8 mouse cellular contexts compared by ENCODE assay signal in the genomic region with DNA sequence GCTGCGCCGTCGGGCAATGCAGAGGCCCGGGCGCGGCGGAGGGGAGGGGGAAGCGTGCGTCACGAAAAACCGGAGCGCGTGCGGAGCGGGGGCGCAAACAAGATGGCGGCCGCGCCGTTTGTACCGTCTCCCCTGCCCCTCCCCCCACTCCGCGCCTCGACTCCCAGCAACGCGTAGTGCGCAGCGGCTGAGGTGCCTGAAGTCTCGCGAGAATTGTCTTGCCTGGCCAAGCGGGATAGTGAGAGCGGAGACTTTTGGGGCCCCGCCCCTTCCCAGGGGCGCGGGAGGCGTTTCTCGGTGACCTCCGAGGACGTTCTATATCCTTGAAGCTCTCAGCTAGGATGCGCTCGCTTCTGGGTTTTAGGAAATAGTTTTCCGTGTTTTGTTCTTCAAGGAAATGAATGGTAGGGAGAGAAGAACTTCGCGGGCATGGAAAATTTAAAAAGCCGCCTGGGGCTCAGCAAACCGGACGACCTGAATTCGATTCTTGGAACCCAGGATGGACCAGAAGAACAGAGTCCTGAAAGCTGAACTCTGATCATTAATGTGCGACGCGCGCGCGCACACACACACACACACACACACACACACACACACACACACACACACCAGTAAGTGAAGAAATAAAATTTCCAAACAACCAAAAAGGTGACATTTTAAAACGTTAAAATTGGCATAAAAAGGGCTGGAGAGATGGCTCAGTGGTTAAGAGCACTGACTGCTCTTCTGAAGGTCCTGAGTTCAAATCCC. TPM values are rescaled to one million over a fixed set of nuclear protein-coding genes. Genes with fewer than 3 reads are reported as not detected.
DNase-seq lines count a peak whose midpoint lies in the region; ATAC-seq and TF ChIP-seq lines count a peak whose summit lies in the region.

No protein-coding gene starts in this region.

- intact Hi-C loops in heart, adult 2 months (cut with DNase I) = no loop called here

- TF ChIP-seq EP300 in heart, adult 2 months (IDR thresholded peaks at IDR 0.05; ENCODE audit: insufficient read depth, low read depth, low read length) = no peak

- peak overlapping the region; percentile 82 for H3K4me3 ChIP-seq in embryonic facial prominence, embryonic 14.5 days (ENCODE audit: low read depth, low read length)
- H3K4me3 ChIP-seq in heart, adult 2 months = peak overlapping the region; percentile 89
- peak overlapping the region; percentile 72 for H3K4me3 ChIP-seq in limb, embryonic 13.5 days
- peak overlapping the region; percentile 64 for H3K4me3 ChIP-seq in midbrain, embryonic 16.5 days (ENCODE audit: low read depth, low read length)

- H3K9ac ChIP-seq in embryonic facial prominence, embryonic 14.5 days (ENCODE audit: low read depth, low read length) = peak overlapping the region; percentile 100
- H3K9ac ChIP-seq in heart, adult 2 months (ENCODE audit: low read depth, low read length) = peak overlapping the region; percentile 93
- H3K9ac ChIP-seq in limb, embryonic 13.5 days = peak overlapping the region; percentile 98
- H3K9ac ChIP-seq in midbrain, embryonic 16.5 days (ENCODE audit: low read depth, low read length) = peak overlapping the region; percentile 96

- peak overlapping the region; percentile 74 for H3K4me2 ChIP-seq in embryonic facial prominence, embryonic 14.5 days (ENCODE audit: low read depth, low read length)
- peak overlapping the region; percentile 81 for H3K4me2 ChIP-seq in limb, embryonic 13.5 days (replicated peaks)
- peak overlapping the region; percentile 89 for H3K4me2 ChIP-seq in midbrain, embryonic 16.5 days (ENCODE audit: low read length)

- peak; percentile 84 for TF ChIP-seq POLR2A in heart, adult 2 months (IDR thresholded peaks at IDR 0.05; ENCODE audit: insufficient read depth, low read depth, low read length)

- DNase-seq in 3T3-L1 (ENCODE audit: low read depth, low spot score) = peak; percentile 99
- DNase-seq in adrenal gland, postnatal 4 days (ENCODE audit: low spot score in 2 of 2) = peak; percentile 95 to 97
- DNase-seq in embryonic facial prominence, embryonic 14.5 days (ENCODE audit: low spot score) = peak; percentile 100
- DNase-seq in heart, adult 2 months = peak; percentile 95 to 98
- peak; percentile 97 for DNase-seq in kidney, adult 8-10 months
- DNase-seq in spleen, postnatal 14 days (ENCODE audit: low spot score in 2 of 2) = peak; percentile 96 to 97

- H3K36me3 ChIP-seq in embryonic facial prominence, embryonic 14.5 days (ENCODE audit: control insufficient read depth, insufficient read depth, low read length) = no peaks in the 10 kb centered on the region
- peaks cover 13% of the 10 kb centered on the region for H3K36me3 ChIP-seq in heart, adult 2 months (ENCODE audit: control insufficient read depth, insufficient read depth, low read length)
- no peaks in the 10 kb centered on the region for H3K36me3 ChIP-seq in limb, embryonic 13.5 days
- H3K36me3 ChIP-seq in midbrain, embryonic 16.5 days (ENCODE audit: control insufficient read depth, insufficient read depth, low read length) = no peaks in the 10 kb centered on the region

- 1% methylated on average over 28 of the region's 55 CpGs for WGBS in embryonic facial prominence, embryonic 14.5 days
- WGBS in heart, adult 2 months = under 1% methylated on average over 50 of the region's 55 CpGs
- under 1% methylated on average over 51 of the region's 55 CpGs for WGBS in limb, embryonic 13.5 days
- WGBS in midbrain, embryonic 16.5 days = under 1% methylated on average over 43 of the region's 55 CpGs

- H3K79me2 ChIP-seq in heart, adult 2 months (replicated peaks; ENCODE audit: control insufficient read depth, insufficient read depth, low read length) = peaks cover 7% of the 10 kb centered on the region

- H3K27me3 ChIP-seq in embryonic facial prominence, embryonic 14.5 days (replicated peaks; ENCODE audit: control insufficient read depth, insufficient read depth, low read length) = no peaks in the 10 kb centered on the region
- no peaks in the 10 kb centered on the region for H3K27me3 ChIP-seq in heart, adult 2 months (ENCODE audit: control insufficient read depth, insufficient read depth, low read length)
- H3K27me3 ChIP-seq in limb, embryonic 13.5 days = no peaks in the 10 kb centered on the region
- H3K27me3 ChIP-seq in midbrain, embryonic 16.5 days (ENCODE audit: control insufficient read depth, insufficient read depth, low read depth, low read length) = no peaks in the 10 kb centered on the region

- TF ChIP-seq CTCF in heart, adult 2 months (IDR thresholded peaks at IDR 0.05) = no peak

- H3K27ac ChIP-seq in embryonic facial prominence, embryonic 14.5 days (replicated peaks; ENCODE audit: low read depth, low read length) = peak overlapping the region; percentile 100
- H3K27ac ChIP-seq in heart, adult 2 months = peak overlapping the region; percentile 95
- H3K27ac ChIP-seq in limb, embryonic 13.5 days = peak overlapping the region; percentile 99
- peak overlapping the region; percentile 99 for H3K27ac ChIP-seq in midbrain, embryonic 16.5 days (ENCODE audit: low read length)

- H3K4me1 ChIP-seq in embryonic facial prominence, embryonic 14.5 days (ENCODE audit: control insufficient read depth, insufficient read depth, low read length) = peaks cover 11% of the 10 kb centered on the region
- H3K4me1 ChIP-seq in heart, adult 2 months (ENCODE audit: control insufficient read depth, insufficient read depth, low read length) = peaks cover 5% of the 10 kb centered on the region
- H3K4me1 ChIP-seq in limb, embryonic 13.5 days = peaks cover 22% of the 10 kb centered on the region
- H3K4me1 ChIP-seq in midbrain, embryonic 16.5 days (ENCODE audit: control insufficient read depth, insufficient read depth, low read length) = peaks cover 15% of the 10 kb centered on the region

- ATAC-seq in embryonic facial prominence, embryonic 14.5 days (ENCODE audit: low read depth) = peak; percentile 97
- peak; percentile 96 for ATAC-seq in limb, embryonic 13.5 days (ENCODE audit: low FRiP score, low read depth)
- peak; percentile 97 for ATAC-seq in midbrain, embryonic 16.5 days

- no peaks in the 10 kb centered on the region for H3K9me3 ChIP-seq in embryonic facial prominence, embryonic 14.5 days (ENCODE audit: control insufficient read depth, low read length)
- no peaks in the 10 kb centered on the region for H3K9me3 ChIP-seq in limb, embryonic 13.5 days
- H3K9me3 ChIP-seq in midbrain, embryonic 16.5 days (replicated peaks; ENCODE audit: control insufficient read depth, low read length, poor library complexity, severe bottlenecking) = no peaks in the 10 kb centered on the region

RNA-seq across cellular contexts. Expression of a gene that starts 5.6 kb away (rescaled TPM):
- 10 to 100 TPM; 68.2 to 73.5 TPM for total RNA-seq in adrenal gland, postnatal 4 days (2021)
- polyA plus RNA-seq in embryonic facial prominence, embryonic 14.5 days (2014; fragmentation: Nextera tagmentation; extraction: Ambion mirVana) = 90.5 and 101 TPM in 2 replicates
- 10 to 100 TPM; 46.0 to 50.6 TPM for total RNA-seq in heart, adult 2 months (2021)
- polyA plus RNA-seq in heart, adult 2 months (2012; rRNA removed) = 179 and 212 TPM in 2 replicates
- 105 and 109 TPM in 2 replicates for polyA plus RNA-seq in limb, embryonic 13.5 days (2015; fragmentation: Nextera tagmentation; extraction: Ambion mirVana)
- polyA plus RNA-seq in midbrain, embryonic 16.5 days (2015; fragmentation: Nextera tagmentation; extraction: Ambion mirVana) = 74.4 and 75.3 TPM in 2 replicates

RNA-seq across cellular contexts. Expression of a gene that starts 28.9 kb away (rescaled TPM):
- total RNA-seq in adrenal gland, postnatal 4 days (2021) = 10 to 100 TPM; 11.8 to 13.9 TPM
- 3.4 and 3.9 TPM in 2 replicates for polyA plus RNA-seq in embryonic facial prominence, embryonic 14.5 days (2014; fragmentation: Nextera tagmentation; extraction: Ambion mirVana)
- under 1 TPM; 0.05 TPM for total RNA-seq in heart, adult 2 months (2021)
- polyA plus RNA-seq in heart, adult 2 months (2012; rRNA removed) = 0.09 and 0.12 TPM in 2 replicates
- 0.41 and 0.66 TPM in 2 replicates for polyA plus RNA-seq in limb, embryonic 13.5 days (2015; fragmentation: Nextera tagmentation; extraction: Ambion mirVana)
- 30.6 and 35.4 TPM in 2 replicates for polyA plus RNA-seq in midbrain, embryonic 16.5 days (2015; fragmentation: Nextera tagmentation; extraction: Ambion mirVana)

Comparison
In these comparisons a context has a peak if more than half of its experiments do, and no peak if none do; other contexts are left out.
1. Peak in every context shown above with its lines: DNase-seq, ATAC-seq, H3K4me3 ChIP-seq and H3K27ac ChIP-seq.